Comparison of ENCODE assay signal across 7 mouse cellular contexts in the genomic region with DNA sequence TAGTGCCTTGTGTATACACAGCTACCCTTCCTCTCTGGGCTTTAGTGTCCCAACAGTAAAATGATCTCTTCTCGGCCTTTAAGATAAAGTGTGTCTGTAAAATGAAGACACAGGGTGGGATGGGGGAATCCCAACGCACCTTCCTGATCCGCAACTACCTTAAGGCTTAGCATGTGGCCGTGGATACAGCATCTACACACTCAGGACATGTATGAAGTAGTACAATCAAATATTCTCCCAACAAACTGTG. TPM values are rescaled to one million over a fixed set of nuclear protein-coding genes. Genes with fewer than 3 reads are reported as not detected.
DNase-seq lines count a peak whose midpoint lies in the region; ATAC-seq and TF ChIP-seq lines count a peak whose summit lies in the region.

No protein-coding gene starts in this region.

- peak overlapping the region; percentile 99 for H3K4me2 ChIP-seq in lung, postnatal 0 days (replicated peaks; ENCODE audit: low read depth, low read length)
- H3K4me2 ChIP-seq in limb, embryonic 13.5 days (replicated peaks) = peak overlapping the region; percentile 95
- peak overlapping the region; percentile 75 for H3K4me2 ChIP-seq in stomach, embryonic 14.5 days (replicated peaks; ENCODE audit: low read depth, low read length)

- H3K4me3 ChIP-seq in lung, postnatal 0 days (ENCODE audit: low read depth, low read length) = peak overlapping the region; percentile 66
- H3K4me3 ChIP-seq in forebrain, embryonic 10.5 days = peak overlapping the region; percentile 89
- peak overlapping the region; percentile 78 for H3K4me3 ChIP-seq in limb, embryonic 13.5 days
- peak overlapping the region; percentile 68 for H3K4me3 ChIP-seq in stomach, embryonic 14.5 days (ENCODE audit: low read depth, low read length)

- H3K27ac ChIP-seq in lung, postnatal 0 days (ENCODE audit: low read length) = no peak overlapping the region
- peak overlapping the region; percentile 93 for H3K27ac ChIP-seq in forebrain, embryonic 10.5 days
- H3K27ac ChIP-seq in limb, embryonic 13.5 days = no peak overlapping the region; the same call in 1 of the 2 replicates
- no peak overlapping the region; the same call in 1 of the 2 replicates for H3K27ac ChIP-seq in stomach, embryonic 14.5 days (ENCODE audit: low read length)

- no peak for DNase-seq in lung, postnatal 0 days (ENCODE audit: low spot score)
- DNase-seq in lung, postnatal 36 days = no peak
- no peak for DNase-seq in forebrain, embryonic 10.5 days (ENCODE audit: extremely low spot score, low spot score)
- DNase-seq in right cerebral cortex, postnatal 4 days = no peak
- no peak for DNase-seq in spleen, postnatal 14 days (ENCODE audit: low spot score in 2 of 2)

- no peak for TF ChIP-seq EP300 in lung, postnatal 0 days (IDR thresholded peaks at IDR 0.05)

- H3K27me3 ChIP-seq in lung, postnatal 0 days (replicated peaks; ENCODE audit: insufficient read depth, low read length) = no peaks in the 10 kb centered on the region
- H3K27me3 ChIP-seq in forebrain, embryonic 10.5 days (ENCODE audit: poor library complexity, severe bottlenecking) = peaks cover 84% of the 10 kb centered on the region
- H3K27me3 ChIP-seq in limb, embryonic 13.5 days = 0 out of 2 replicates have a peak, but pooled peaks cover 5% of the 10 kb centered on the region
- no peaks in the 10 kb centered on the region for H3K27me3 ChIP-seq in stomach, embryonic 14.5 days (ENCODE audit: control insufficient read depth, insufficient read depth, low read length)

- no peaks in the 10 kb centered on the region for H3K9me3 ChIP-seq in lung, postnatal 0 days (ENCODE audit: low read length)
- no peaks in the 10 kb centered on the region for H3K9me3 ChIP-seq in forebrain, embryonic 10.5 days
- no peaks in the 10 kb centered on the region for H3K9me3 ChIP-seq in limb, embryonic 13.5 days
- H3K9me3 ChIP-seq in stomach, embryonic 14.5 days (ENCODE audit: control insufficient read depth, low read depth, low read length) = no peaks in the 10 kb centered on the region

- no peaks in the 10 kb centered on the region for H3K36me3 ChIP-seq in lung, postnatal 0 days (ENCODE audit: insufficient read depth, low read length)
- H3K36me3 ChIP-seq in forebrain, embryonic 10.5 days (replicated peaks) = no peaks in the 10 kb centered on the region
- H3K36me3 ChIP-seq in limb, embryonic 13.5 days = no peaks in the 10 kb centered on the region
- H3K36me3 ChIP-seq in stomach, embryonic 14.5 days (ENCODE audit: control insufficient read depth, insufficient read depth, low read length) = no peaks in the 10 kb centered on the region

- TF ChIP-seq CTCF in lung, postnatal 0 days (IDR thresholded peaks at IDR 0.05) = no peak

- peaks cover 3% of the 10 kb centered on the region; the same call in 1 of the 2 replicates for H3K4me1 ChIP-seq in lung, postnatal 0 days (ENCODE audit: insufficient read depth, low read depth, low read length)
- peaks cover 58% of the 10 kb centered on the region for H3K4me1 ChIP-seq in forebrain, embryonic 10.5 days
- peaks cover 39% of the 10 kb centered on the region for H3K4me1 ChIP-seq in limb, embryonic 13.5 days
- peaks cover 8% of the 10 kb centered on the region; the same call in 1 of the 2 replicates for H3K4me1 ChIP-seq in stomach, embryonic 14.5 days (ENCODE audit: control insufficient read depth, insufficient read depth, low read length)

- WGBS in lung, postnatal 0 days = 4% methylated on average over 4 of the region's 4 CpGs
- WGBS in forebrain, embryonic 10.5 days = 6% methylated on average over 4 of the region's 4 CpGs
- WGBS in limb, embryonic 13.5 days = 1% methylated on average over 4 of the region's 4 CpGs
- 4% methylated on average over 4 of the region's 4 CpGs for WGBS in stomach, embryonic 14.5 days

- H3K9ac ChIP-seq in lung, postnatal 0 days (replicated peaks; ENCODE audit: low read depth) = peak overlapping the region; percentile 51; the same call in 1 of the 2 replicates
- H3K9ac ChIP-seq in limb, embryonic 13.5 days = peak overlapping the region; percentile 86
- H3K9ac ChIP-seq in stomach, embryonic 14.5 days (replicated peaks; ENCODE audit: low read depth, low read length) = peak overlapping the region; percentile 86

- ATAC-seq in lung, postnatal 0 days = no peak
- no peak; the same call in 1 of the 2 replicates for ATAC-seq in limb, embryonic 13.5 days (ENCODE audit: low FRiP score, low read depth)
- ATAC-seq in stomach, embryonic 14.5 days (ENCODE audit: insufficient number of reproducible peaks, insufficient read depth, low FRiP score, low read depth) = 0 out of 2 replicates have a peak, but pooled peaks have one; percentile 4

RNA-seq across cellular contexts. Expression of a gene that starts 0.7 kb away (rescaled TPM):
- polyA plus RNA-seq in lung, postnatal 0 days (2015; fragmentation: Nextera tagmentation; extraction: Ambion mirVana) = 34.3 and 35.9 TPM in 2 replicates
- 57.5 and 59.0 TPM in 2 replicates for polyA plus RNA-seq in forebrain, embryonic 10.5 days (2016; fragmentation: Nextera tagmentation; extraction: Ambion mirVana)
- 87.3 and 92.9 TPM in 2 replicates for polyA plus RNA-seq in limb, embryonic 13.5 days (2015; fragmentation: Nextera tagmentation; extraction: Ambion mirVana)
- 96.4 and 105 TPM in 2 replicates for polyA plus RNA-seq in stomach, embryonic 14.5 days (2014; fragmentation: Nextera tagmentation; extraction: Ambion mirVana)
